Mouse (Mus musculus) myocyte (in vitro differentiated cells): ENCODE measurements around the gene Epb42.

ENCODE experiments used
- E2F4 ChIP-seq: IDR thresholded peaks from one replicate; pipeline ENCODE4 v1.6.1; 2011; ENCODE audit warnings: mild to moderate bottlenecking, control low read depth, moderate library complexity; ENCODE audit not compliant: insufficient read depth
- MAX ChIP-seq: IDR thresholded peaks from one replicate; pipeline ENCODE4 v1.6.1; 2011; ENCODE audit warnings: low read depth, mild to moderate bottlenecking, control low read depth
- MYOD1 ChIP-seq, 3 experiments: IDR thresholded peaks; one replicate each; pipeline ENCODE4 v1.6.1; 2011; ENCODE audit warnings: control low read depth in 2 of 3, low read depth in 2 of 3, mild to moderate bottlenecking in 2 of 3, moderate library complexity in 1 of 3; ENCODE audit not compliant: insufficient read length in 2 of 3, control insufficient read depth in 1 of 3
- MYOG ChIP-seq, 3 experiments: IDR thresholded peaks; one replicate each; pipeline ENCODE4 v1.6.1; 2011; ENCODE audit warnings: control low read depth in 2 of 3, low read depth in 2 of 3, mild to moderate bottlenecking in 2 of 3; ENCODE audit not compliant: insufficient read length in 2 of 3, control insufficient read depth in 1 of 3, insufficient read depth in 1 of 3
- POLR2A ChIP-seq: IDR thresholded peaks from one replicate; pipeline ENCODE4 v1.6.1; 2011; ENCODE audit warnings: low read depth, mild to moderate bottlenecking, control low read depth, moderate library complexity; ENCODE audit not compliant: insufficient read length
- TCF12 ChIP-seq: IDR thresholded peaks from one replicate; pipeline ENCODE4 v1.6.1; 2011; ENCODE audit warnings: mild to moderate bottlenecking, control low read depth; ENCODE audit not compliant: poor library complexity, insufficient read depth, severe bottlenecking
- TCF3 ChIP-seq: IDR thresholded peaks from one replicate; pipeline ENCODE4 v1.6.1; 2011; ENCODE audit warnings: low read depth, control low read depth; ENCODE audit not compliant: insufficient read length

- TF ChIP-seq E2F4 (no peak), POLR2A (no peak), MAX (no peak), TCF12 (no peak), MYOG (IDR thresholded peaks at IDR 0.05; ENCODE audit: control insufficient read depth in 1 of 3, insufficient read depth in 1 of 3, insufficient read length in 2 of 3, low read depth in 2 of 3) (no peak), MYOD1 (IDR thresholded peaks at IDR 0.05; ENCODE audit: control insufficient read depth in 1 of 3, insufficient read length in 2 of 3, low read depth in 2 of 3) (no peak), TCF3 (no peak)
Observed at GRCm38 (mm10) chr2:121074747-121075146, 37.9 kb upstream of the Epb42 start.
